Mouse (Mus musculus) monocyte, adult 2 months (primary cell): ENCODE measurements around the gene Myct1.

ENCODE experiments used
- DNase-seq, 2 experiments: peaks; one replicate each; pipeline ENCODE4 v3.0.0; 2022; ENCODE audit warnings: low spot score in 2 of 2, low read depth in 1 of 2

Myct1 gene

GRCm38 (mm10) chr10:5615186-5616040, 21.8 kb downstream of the Myct1 start:
- no peak for DNase-seq

- no peak for DNase-seq
These were observed 32.7 kb downstream of the Myct1 start for GRCm38 (mm10) chr10:5626268-5626667.

GRCm38 (mm10) chr10:5633672-5634200, 40.2 kb downstream of the Myct1 start:
- DNase-seq, result no peak

- no peak for DNase-seq
These were observed 40.8 kb downstream of the Myct1 start for GRCm38 (mm10) chr10:5634336-5634735.

GRCm38 (mm10) chr10:5637322-5637721, 43.7 kb downstream of the Myct1 start:
- DNase-seq, result no peak

- no peak for DNase-seq
These were observed 45.5 kb downstream of the Myct1 start, which contains the start of gene Vip for GRCm38 (mm10) chr10:5639112-5639511. TSS of gene Vip (plus strand) at chr10:5639218.
